In the genomic region with DNA sequence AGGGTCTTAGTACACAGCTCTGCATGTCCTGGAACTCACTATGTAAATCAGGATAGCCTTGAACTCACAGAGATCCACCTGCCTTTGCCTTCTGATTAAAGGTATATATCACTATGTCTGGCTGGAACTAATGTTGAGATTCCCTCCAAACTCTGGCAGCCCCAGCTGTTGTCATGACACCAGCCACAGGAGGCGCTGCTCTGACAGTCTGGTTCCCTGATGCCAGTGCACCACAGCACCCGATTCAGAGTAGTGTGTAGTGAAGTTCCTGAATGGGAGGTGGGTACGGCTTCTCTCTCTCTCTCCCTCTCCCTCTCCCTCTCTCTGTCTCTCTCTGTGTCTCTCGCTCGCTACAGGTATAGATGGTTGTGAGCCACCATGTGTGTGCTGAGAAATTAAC, we compare ENCODE assay signal across 8 mouse cellular contexts. TPM values are rescaled to one million over a fixed set of nuclear protein-coding genes. Genes with fewer than 3 reads are reported as not detected.
DNase-seq lines count a peak whose midpoint lies in the region; ATAC-seq and TF ChIP-seq lines count a peak whose summit lies in the region.

No protein-coding gene starts in this region.

- no peak overlapping the region for H3K9ac ChIP-seq in neural tube, embryonic 14.5 days (replicated peaks; ENCODE audit: low read depth, low read length)

- DNase-seq in ovary, postnatal 36 days (ENCODE audit: low spot score), result peak; percentile 50
- no peak for DNase-seq in ovary, adult 18-20 months (ENCODE audit: low spot score)
- DNase-seq in adipocyte (ENCODE audit: low spot score), result peak; percentile 47
- DNase-seq in gastrocnemius, adult 2 months, result peak; percentile 79
- peak; percentile 73 for DNase-seq in induced T-regulatory cell, adult 2 months (ENCODE audit: low read depth)
- peak; percentile 47 to 59 for DNase-seq in lung, adult 18-20 months
- DNase-seq in urinary bladder, adult 18-20 months (ENCODE audit: low spot score in 2 of 2), result no peak

- H3K4me3 ChIP-seq in gastrocnemius, adult 2 months, result peak overlapping the region; percentile 44; the same call in 1 of the 2 replicates
- no peak overlapping the region for H3K4me3 ChIP-seq in neural tube, embryonic 14.5 days (ENCODE audit: low read depth, low read length)

- H3K4me1 ChIP-seq in neural tube, embryonic 14.5 days (ENCODE audit: control insufficient read depth, insufficient read depth, low read length), result no peaks in the 10 kb centered on the region

- H3K27me3 ChIP-seq in neural tube, embryonic 14.5 days (ENCODE audit: control insufficient read depth, insufficient read depth, low read length), result no peaks in the 10 kb centered on the region

- intact Hi-C loops in gastrocnemius, adult 2 months (cut with DNase I), result no loop called here

- H3K27ac ChIP-seq in gastrocnemius, adult 2 months, result no peak overlapping the region
- H3K27ac ChIP-seq in neural tube, embryonic 14.5 days (ENCODE audit: low read depth, low read length), result no peak overlapping the region

- TF ChIP-seq CTCF in gastrocnemius, adult 2 months (IDR thresholded peaks at IDR 0.05), result peak; percentile 68

- H3K4me2 ChIP-seq in neural tube, embryonic 14.5 days (ENCODE audit: low read depth, low read length), result no peak overlapping the region

- H3K36me3 ChIP-seq in neural tube, embryonic 14.5 days (ENCODE audit: control insufficient read depth, insufficient read depth, low read length), result peaks cover 11% of the 10 kb centered on the region

- WGBS in neural tube, embryonic 14.5 days, result 18% methylated on average over 5 of the region's 5 CpGs

- no peaks in the 10 kb centered on the region for H3K9me3 ChIP-seq in neural tube, embryonic 14.5 days (ENCODE audit: control insufficient read depth, low read length)

- ATAC-seq in neural tube, embryonic 14.5 days (ENCODE audit: low read depth), result peak; percentile 22; the same call in 1 of the 2 replicates

RNA-seq across cellular contexts. Expression of a gene that starts 23.7 kb away (rescaled TPM):
- not detected for total RNA-seq in gastrocnemius, adult 2 months (2021)
- polyA plus RNA-seq in neural tube, embryonic 14.5 days (2014; fragmentation: Nextera tagmentation; extraction: Ambion mirVana), result not detected in 2 replicates

RNA-seq across cellular contexts. Expression of a gene that starts 25.7 kb away (rescaled TPM):
- not detected for total RNA-seq in gastrocnemius, adult 2 months (2021)
- 39.8 and 48.3 TPM in 2 replicates for polyA plus RNA-seq in neural tube, embryonic 14.5 days (2014; fragmentation: Nextera tagmentation; extraction: Ambion mirVana)

RNA-seq across cellular contexts. Expression of a gene that starts 27.8 kb away (rescaled TPM):
- total RNA-seq in gastrocnemius, adult 2 months (2021), result 10 to 100 TPM; 25.5 to 28.6 TPM
- polyA plus RNA-seq in neural tube, embryonic 14.5 days (2014; fragmentation: Nextera tagmentation; extraction: Ambion mirVana), result 10.4 and 10.6 TPM in 2 replicates

RNA-seq across cellular contexts. Expression of a gene that starts 33.6 kb away (rescaled TPM):
- 1 to 10 TPM; 5.6 to 6.0 TPM for total RNA-seq in gastrocnemius, adult 2 months (2021)
- 15.1 and 15.6 TPM in 2 replicates for polyA plus RNA-seq in neural tube, embryonic 14.5 days (2014; fragmentation: Nextera tagmentation; extraction: Ambion mirVana)

RNA-seq across cellular contexts. Expression of a gene that starts 34.2 kb away (rescaled TPM):
- total RNA-seq in gastrocnemius, adult 2 months (2021), result 100 to 1,000 TPM; 356 to 504 TPM
- not detected in 2 replicates for polyA plus RNA-seq in neural tube, embryonic 14.5 days (2014; fragmentation: Nextera tagmentation; extraction: Ambion mirVana)

Comparison
In these comparisons a context has a peak if more than half of its experiments do, and no peak if none do; other contexts are left out.
1. DNase-seq: peak in ovary, postnatal 36 days (single experiment), adipocyte (single experiment), gastrocnemius, adult 2 months (single experiment), induced T-regulatory cell, adult 2 months (single experiment) and lung, adult 18-20 months (2 of 2); none in ovary, adult 18-20 months (single experiment) and urinary bladder, adult 18-20 months (0 of 2).